Mouse (Mus musculus) forebrain, embryonic 12.5 days (tissue): ENCODE measurements around the gene Zfand5. TPM values are rescaled to one million over a fixed set of nuclear protein-coding genes. Genes with fewer than 3 reads are reported as not detected.
"Not testable (repeated sequence)": the region's sequence is repeated elsewhere in the genome, so short reads cannot be mapped to it uniquely, and the experiment has no call there.

Experiments
- ATAC-seq: fragments of 200-750 bp; cut with Nextera tagmentation; 2 replicates; pipeline ENCODE4 v1.8.0; 2017; ENCODE audit warnings: moderate TSS enrichment; ENCODE audit not compliant: low FRiP score
- H3K27ac ChIP-seq: fragments of 300-500 bp; sonication (generic); 2 replicates; pipeline ENCODE4 v1.5.1; 2016; ENCODE audit warnings: mild to moderate bottlenecking
- H3K27me3 ChIP-seq: fragments of 300-500 bp; sonication (generic); 2 replicates; pipeline ENCODE4 v1.6.1; 2016; ENCODE audit warnings: mild to moderate bottlenecking
- H3K36me3 ChIP-seq: fragments of 300-500 bp; sonication (generic); replicated peaks from 2 replicates; pipeline ENCODE4 v1.6.1; 2016; ENCODE audit warnings: mild to moderate bottlenecking
- H3K4me1 ChIP-seq: fragments of 300-500 bp; sonication (generic); 2 replicates; pipeline ENCODE4 v1.6.1; 2016
- H3K4me2 ChIP-seq: fragments of 300-500 bp; sonication (generic); 2 replicates; pipeline ENCODE4 v1.6.1; 2016; ENCODE audit warnings: mild to moderate bottlenecking, moderate library complexity
- H3K4me3 ChIP-seq: fragments of 300-500 bp; sonication (generic); replicated peaks from 2 replicates; pipeline ENCODE4 v1.5.1; 2016; ENCODE audit warnings: mild to moderate bottlenecking
- H3K9ac ChIP-seq: fragments of 300-500 bp; sonication (generic); 2 replicates; pipeline ENCODE4 v1.6.1; 2016; ENCODE audit warnings: mild to moderate bottlenecking
- H3K9me3 ChIP-seq: fragments of 300-500 bp; sonication (generic); 2 replicates; pipeline ENCODE4 v1.6.1; 2016
- WGBS: fragments of 180-500 bp; shearing (Covaris S2); methylation state at CpG from one replicate; pipeline ENCODE4 v1.1.7; 2016; 5-methylcytosine and 5-hydroxymethylcytosine counted together
- polyA plus RNA-seq: library from polyadenylated mRNA; unstranded; fragments of >200 nt; fragmentation: Nextera tagmentation; extraction: Ambion mirVana; gene quantifications from 2 replicates; pipeline ENCODE4 v1.2.1, GENCODE M21; 2016

The Zfand5 gene
- polyA plus RNA-seq, 1 experiment from 2014 or later: 152 TPM

- Histone ChIP-seq H3K4me2 (peak overlapping the region; percentile 77), H3K4me3 (peak overlapping the region; percentile 98), H3K27me3 (no peaks in the 10 kb centered on the region), H3K4me1 (peaks cover 17% of the 10 kb centered on the region), H3K36me3 (peaks cover 21% of the 10 kb centered on the region), H3K27ac (no peak overlapping the region), H3K9ac (peak overlapping the region; percentile 60), H3K9me3 (no peaks in the 10 kb centered on the region)
- WGBS: 37% methylated on average over 3 of the region's 3 CpGs
- no peak for ATAC-seq
These were observed 2.6 kb downstream of the Zfand5 start for GRCm38 (mm10) chr19:21274714-21275113.

DNA sequence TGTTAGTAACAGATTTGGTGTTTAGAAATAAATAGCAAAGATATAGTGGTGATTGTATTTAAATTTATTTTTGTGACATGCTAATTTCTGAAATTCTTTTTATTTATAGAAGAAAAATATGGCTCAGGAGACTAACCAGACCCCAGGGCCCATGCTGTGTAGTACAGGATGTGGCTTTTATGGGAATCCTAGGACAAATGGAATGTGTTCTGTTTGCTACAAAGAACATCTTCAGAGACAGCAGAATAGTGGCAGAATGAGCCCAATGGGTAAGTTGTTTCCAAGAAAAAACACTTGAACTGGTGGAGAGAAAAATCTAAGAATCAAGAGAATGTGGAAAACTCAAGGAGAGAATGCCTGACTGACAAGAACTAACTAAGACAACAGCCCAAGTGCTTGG lies 4.2 kb downstream of the Zfand5 start:
- H3K9ac ChIP-seq: no peak overlapping the region
- no peaks in the 10 kb centered on the region for H3K27me3 ChIP-seq
- no peak overlapping the region for H3K4me2 ChIP-seq
- no peak for ATAC-seq
- peaks cover 14% of the 10 kb centered on the region for H3K4me1 ChIP-seq
- H3K4me3 ChIP-seq: no peak overlapping the region
- H3K36me3 ChIP-seq: peaks cover 27% of the 10 kb centered on the region
- no peaks in the 10 kb centered on the region for H3K9me3 ChIP-seq
- H3K27ac ChIP-seq: no peak overlapping the region

- no peak overlapping the region for H3K4me2 ChIP-seq
- no peaks in the 10 kb centered on the region for H3K27me3 ChIP-seq
- 82% methylated on average over 3 of the region's 3 CpGs for WGBS
- no peak for ATAC-seq
- no peak overlapping the region for H3K27ac ChIP-seq
- no peaks in the 10 kb centered on the region for H3K9me3 ChIP-seq
- peaks cover 41% of the 10 kb centered on the region for H3K36me3 ChIP-seq
- no peaks in the 10 kb centered on the region for H3K4me1 ChIP-seq
- no peak overlapping the region for H3K9ac ChIP-seq
- H3K4me3 ChIP-seq: no peak overlapping the region
These were observed 14.5 kb downstream of the Zfand5 start for GRCm38 (mm10) chr19:21286421-21287097.

- Histone ChIP-seq H3K9ac (no peak overlapping the region), H3K4me1 (no peaks in the 10 kb centered on the region), H3K27ac (no peak overlapping the region), H3K4me3 (no peak overlapping the region), H3K9me3 (no peaks in the 10 kb centered on the region), H3K36me3 (no peaks in the 10 kb centered on the region), H3K4me2 (no peak overlapping the region), H3K27me3 (no peaks in the 10 kb centered on the region)
- WGBS: 92% methylated on average over 4 of the region's 4 CpGs
- ATAC-seq: no peak
These were observed 25.3 kb downstream of the Zfand5 start for GRCm38 (mm10) chr19:21297411-21297810.

- Histone ChIP-seq H3K27me3 (no peaks in the 10 kb centered on the region), H3K4me3 (no peak overlapping the region), H3K27ac (no peak overlapping the region), H3K4me2 (no peak overlapping the region), H3K9ac (no peak overlapping the region), H3K36me3 (no peaks in the 10 kb centered on the region), H3K4me1 (no peaks in the 10 kb centered on the region), H3K9me3 (no peaks in the 10 kb centered on the region)
- ATAC-seq: no peak
- 64% methylated on average over 3 of the region's 3 CpGs for WGBS
These were observed 29.7 kb downstream of the Zfand5 start for GRCm38 (mm10) chr19:21301787-21302186.

DNA sequence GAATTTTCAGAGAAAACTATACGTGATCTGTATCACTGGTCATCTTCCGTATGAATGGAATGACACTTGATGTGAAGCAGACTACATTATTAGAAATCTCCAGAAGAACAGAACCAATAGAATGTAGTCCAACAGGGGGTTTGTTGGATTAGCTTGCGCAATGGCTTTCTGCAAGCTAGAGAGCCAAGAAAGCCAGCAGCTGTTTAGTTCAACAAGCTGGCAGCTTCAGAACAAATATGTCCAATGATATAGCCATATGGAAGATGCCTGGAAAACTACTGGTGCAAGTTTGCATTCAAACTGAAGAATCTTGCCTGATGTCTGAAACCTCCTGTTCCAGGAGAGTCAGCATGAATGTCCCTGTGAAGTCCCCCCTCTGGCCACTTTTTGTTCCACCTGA lies 35.7 kb downstream of the Zfand5 start:
- Histone ChIP-seq H3K27me3 (no peaks in the 10 kb centered on the region), H3K4me2 (no peak overlapping the region), H3K9ac (no peak overlapping the region), H3K4me1 (no peaks in the 10 kb centered on the region), H3K9me3 (no peaks in the 10 kb centered on the region), H3K36me3 (no peaks in the 10 kb centered on the region), H3K4me3 (no peak overlapping the region), H3K27ac (no peak overlapping the region)
- ATAC-seq: no peak
- WGBS: 95% methylated on average over 3 of the region's 3 CpGs

DNA sequence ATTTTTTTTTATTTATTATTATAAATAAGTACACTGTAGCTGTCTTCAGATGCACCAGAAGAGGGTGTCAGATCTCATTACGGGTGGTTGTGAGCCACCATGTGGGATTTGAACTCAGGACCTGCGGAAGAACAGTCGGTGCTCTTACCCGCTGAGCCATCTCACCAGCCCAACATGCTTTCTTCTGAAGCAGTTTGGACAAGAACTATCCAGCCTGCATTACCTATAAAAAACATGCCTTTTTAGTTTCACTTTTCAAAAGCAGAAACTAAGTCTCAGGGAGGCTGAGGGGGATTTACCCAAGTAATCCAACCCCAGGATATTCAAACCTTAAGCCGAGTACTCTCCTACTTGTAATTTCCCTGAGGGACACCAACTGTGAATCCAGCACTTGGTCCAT lies 38.3 kb downstream of the Zfand5 start:
- not testable (repeated sequence) for H3K4me3 ChIP-seq, H3K4me2 ChIP-seq, H3K27ac ChIP-seq, H3K9me3 ChIP-seq, H3K9ac ChIP-seq, H3K36me3 ChIP-seq, H3K4me1 ChIP-seq, H3K27me3 ChIP-seq, ATAC-seq
- WGBS: 95% methylated on average over 5 of the region's 5 CpGs

DNA sequence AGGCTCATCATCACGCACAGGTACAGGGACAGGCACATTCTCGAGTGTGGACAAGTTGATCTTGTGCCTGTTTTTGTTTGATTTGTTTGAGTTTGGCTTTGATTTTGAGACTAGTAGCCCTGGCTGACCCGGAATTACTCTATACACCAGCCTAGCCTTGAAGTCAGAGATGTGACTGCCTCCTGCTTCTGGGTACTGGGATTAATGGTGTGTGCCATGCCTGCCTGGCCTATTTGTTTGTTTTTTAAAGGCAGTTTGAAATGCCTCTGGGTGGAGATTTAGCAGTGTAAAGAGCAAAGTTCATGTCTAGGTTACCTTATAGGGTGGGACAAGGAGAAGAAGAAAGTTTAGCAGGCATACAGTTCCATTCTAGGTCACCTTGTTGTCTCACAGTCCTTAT lies 43.6 kb downstream of the Zfand5 start:
- no peak overlapping the region for H3K27ac ChIP-seq
- WGBS: 81% methylated on average over 3 of the region's 3 CpGs

DNA sequence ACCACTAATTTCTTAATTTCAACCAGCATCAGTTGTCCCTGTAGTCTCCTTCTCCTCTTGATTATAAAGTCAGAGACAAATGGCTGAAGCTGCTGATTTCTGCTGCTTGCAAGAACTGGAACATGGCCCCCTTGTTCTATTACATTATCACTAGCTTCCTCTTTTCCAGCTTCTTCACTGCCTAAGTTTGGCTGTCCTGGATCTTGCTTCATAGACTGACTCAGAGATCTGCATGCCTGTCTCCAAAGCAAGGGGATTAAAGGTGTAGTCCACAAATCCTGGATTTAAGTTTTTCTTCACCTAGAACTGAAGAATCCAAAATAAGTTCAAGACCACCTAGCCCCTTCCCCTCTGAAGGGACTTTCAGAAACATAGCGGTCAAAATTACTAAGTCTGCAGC lies 47.5 kb downstream of the Zfand5 start:
- H3K4me2 ChIP-seq: no peak overlapping the region
- H3K27ac ChIP-seq: no peak overlapping the region
- no peak overlapping the region for H3K4me3 ChIP-seq
- WGBS: 88% methylated on average over 1 of the region's 1 CpGs
- H3K4me1 ChIP-seq: no peaks in the 10 kb centered on the region
- ATAC-seq: no peak
- no peak overlapping the region for H3K9ac ChIP-seq
- H3K36me3 ChIP-seq: no peaks in the 10 kb centered on the region
- no peaks in the 10 kb centered on the region for H3K27me3 ChIP-seq
- peaks cover 5% of the 10 kb centered on the region; the same call in 1 of the 2 replicates for H3K9me3 ChIP-seq

More for the DNA sequence above, 43.6 kb downstream of the Zfand5 start:
- Histone ChIP-seq H3K27me3 (no peaks in the 10 kb centered on the region), H3K36me3 (no peaks in the 10 kb centered on the region), H3K4me2 (no peak overlapping the region), H3K4me3 (no peak overlapping the region), H3K9me3 (peaks cover 5% of the 10 kb centered on the region; the same call in 1 of the 2 replicates), H3K9ac (no peak overlapping the region), H3K4me1 (no peaks in the 10 kb centered on the region)
- no peak for ATAC-seq

GRCm38 (mm10) chr19:21325333-21325732 lies 53.3 kb downstream of the Zfand5 start:
- Histone ChIP-seq H3K4me3 (no peak overlapping the region), H3K27ac (no peak overlapping the region), H3K9me3 (no peaks in the 10 kb centered on the region), H3K27me3 (no peaks in the 10 kb centered on the region), H3K4me1 (no peaks in the 10 kb centered on the region), H3K4me2 (no peak overlapping the region), H3K9ac (no peak overlapping the region), H3K36me3 (no peaks in the 10 kb centered on the region)
- no peak for ATAC-seq
- 91% methylated on average over 3 of the region's 3 CpGs for WGBS

DNA sequence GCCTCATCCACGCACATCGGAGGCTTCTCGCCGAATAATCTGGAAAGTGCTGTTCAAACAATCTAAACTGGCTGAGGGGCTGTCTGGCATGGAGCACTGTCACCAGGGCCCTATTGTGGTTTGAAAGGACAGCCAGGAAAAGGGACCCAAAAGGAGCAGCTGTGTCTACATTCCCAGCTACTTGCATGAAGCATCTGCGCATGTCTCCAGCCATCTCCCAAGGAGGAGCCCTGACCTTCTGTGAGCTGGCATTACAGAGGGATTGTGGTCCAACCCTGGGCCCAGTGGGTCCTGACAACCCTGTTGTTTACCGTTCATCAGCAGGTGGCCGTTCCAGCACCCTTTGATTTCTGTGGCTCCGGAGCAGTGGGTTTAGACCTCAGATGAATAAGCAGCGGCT lies 56.9 kb downstream of the Zfand5 start:
- no peak overlapping the region for H3K27ac ChIP-seq
- H3K4me3 ChIP-seq: no peak overlapping the region
- no peak overlapping the region for H3K9ac ChIP-seq
- no peaks in the 10 kb centered on the region for H3K27me3 ChIP-seq
- 80% methylated on average over 9 of the region's 9 CpGs for WGBS
- ATAC-seq: no peak
- H3K4me1 ChIP-seq: no peaks in the 10 kb centered on the region
- H3K4me2 ChIP-seq: no peak overlapping the region
- H3K9me3 ChIP-seq: no peaks in the 10 kb centered on the region
- no peaks in the 10 kb centered on the region for H3K36me3 ChIP-seq

- Histone ChIP-seq H3K4me1 (no peaks in the 10 kb centered on the region), H3K36me3 (no peaks in the 10 kb centered on the region), H3K27me3 (no peaks in the 10 kb centered on the region), H3K9ac (no peak overlapping the region), H3K9me3 (no peaks in the 10 kb centered on the region), H3K4me3 (no peak overlapping the region), H3K27ac (no peak overlapping the region), H3K4me2 (no peak overlapping the region)
- WGBS: 77% methylated on average over 5 of the region's 5 CpGs
- ATAC-seq: no peak
These were observed 57.7 kb downstream of the Zfand5 start for GRCm38 (mm10) chr19:21329770-21330169.

- H3K36me3 ChIP-seq: no peaks in the 10 kb centered on the region
- no peak overlapping the region for H3K4me3 ChIP-seq
- H3K9ac ChIP-seq: no peak overlapping the region
- no peaks in the 10 kb centered on the region for H3K27me3 ChIP-seq
- no peak overlapping the region for H3K4me2 ChIP-seq
- 79% methylated on average over 6 of the region's 6 CpGs for WGBS
- ATAC-seq: no peak
- H3K27ac ChIP-seq: no peak overlapping the region
- H3K9me3 ChIP-seq: no peaks in the 10 kb centered on the region
- H3K4me1 ChIP-seq: no peaks in the 10 kb centered on the region
These were observed 58.4 kb downstream of the Zfand5 start for GRCm38 (mm10) chr19:21330305-21331115.
